Mouse (Mus musculus): Measurements from ENCODE around the gene Tbata.

GRCm38 (mm10) chr10:61150616-61151015 lies 21.1 kb upstream of the Tbata start:
- TF ChIP-seq CTCF (conservative IDR thresholded peaks at IDR 0.05; ENCODE audit: insufficient read depth, insufficient read length, low read depth, low read length) (no peak), POLR2A (IDR thresholded peaks at IDR 0.05; ENCODE audit: low read depth, low read length) (no peak)
